Mouse (Mus musculus): Measurements from ENCODE around the gene 1700001J03Rik. TPM values are rescaled to one million over a fixed set of nuclear protein-coding genes. Genes with fewer than 3 reads are reported as not detected.
A peak's percentile ranks its signal among the peaks of the same experiment; 100 is the strongest.

The 1700001J03Rik gene
- polyA plus RNA-seq, 1 experiment from 2014 or later = not detected

DNA sequence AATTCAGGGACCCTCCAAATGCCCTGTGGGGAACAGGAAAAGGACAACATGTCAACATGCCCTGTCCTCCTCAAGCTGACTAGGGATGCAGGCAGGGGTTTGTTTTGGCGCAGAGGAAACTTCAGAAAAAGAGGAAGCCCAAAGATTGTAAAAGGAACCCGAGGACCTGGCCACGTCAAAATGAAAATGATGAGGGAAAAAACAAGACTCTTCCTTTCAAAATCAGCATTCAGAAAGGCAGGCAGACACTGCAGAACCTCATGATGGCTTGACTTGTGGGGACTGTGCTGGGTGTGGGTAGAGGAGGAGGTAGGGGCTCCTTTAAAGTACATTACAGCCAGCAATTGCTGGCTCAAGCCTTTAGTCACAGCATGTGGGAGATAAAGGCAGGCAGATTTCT is 34.6 kb downstream of the 1700001J03Rik start:
- Histone ChIP-seq H3K9ac (replicated peaks) (no peak overlapping the region), H3K4me1 (ENCODE audit: insufficient read depth) (no peaks in the 10 kb centered on the region), H3K27me3 (ENCODE audit: insufficient read depth, low read length) (no peaks in the 10 kb centered on the region), H3K27ac (ENCODE audit: low read depth) (no peak overlapping the region), H3K4me2 (ENCODE audit: low read depth, low read length) (no peak overlapping the region), H3K4me3 (ENCODE audit: low read depth, low read length) (no peak overlapping the region), H3K9me3 (ENCODE audit: low read length) (no peaks in the 10 kb centered on the region), H3K36me3 (replicated peaks; ENCODE audit: insufficient read depth, low read length) (no peaks in the 10 kb centered on the region)
- no peak for DNase-seq
- no peak for ATAC-seq
- TF ChIP-seq CTCF (IDR thresholded peaks at IDR 0.05; ENCODE audit: low read depth) = no peak
- no peak for TF ChIP-seq EP300 (IDR thresholded peaks at IDR 0.05; ENCODE audit: low read depth)
- WGBS (ENCODE audit: insufficient replicate concordance) = 61% methylated on average over 3 of the region's 3 CpGs

DNA sequence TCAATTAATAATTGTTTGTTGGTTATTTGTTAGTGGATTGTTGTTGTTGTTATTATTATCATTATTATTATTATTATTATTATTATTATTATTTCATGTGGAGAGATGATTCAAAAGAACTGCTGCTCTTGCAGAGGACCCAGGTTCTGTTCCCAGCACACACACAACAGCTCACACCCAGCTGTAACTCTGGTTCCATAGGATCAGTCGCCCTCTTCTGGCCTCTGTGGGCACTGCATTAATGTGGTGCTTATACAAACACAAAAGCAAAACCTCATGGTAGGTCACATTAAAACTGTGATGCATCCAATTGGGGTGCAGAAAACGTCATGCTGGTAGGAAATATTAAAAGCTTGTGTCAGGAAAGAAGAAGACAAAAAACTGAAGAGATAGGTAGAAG is 37.2 kb downstream of the 1700001J03Rik start:
- H3K9me3 ChIP-seq (ENCODE audit: low read length) = no peaks in the 10 kb centered on the region

More for the DNA sequence above, 37.2 kb downstream of the 1700001J03Rik start:
- Histone ChIP-seq H3K27me3 (ENCODE audit: insufficient read depth, low read length) (no peaks in the 10 kb centered on the region), H3K36me3 (replicated peaks; ENCODE audit: insufficient read depth, low read length) (no peaks in the 10 kb centered on the region), H3K27ac (ENCODE audit: low read depth) (no peak overlapping the region), H3K4me3 (ENCODE audit: low read depth, low read length) (no peak overlapping the region), H3K4me2 (ENCODE audit: low read depth, low read length) (no peak overlapping the region), H3K4me1 (ENCODE audit: insufficient read depth) (no peaks in the 10 kb centered on the region), H3K9ac (replicated peaks) (no peak overlapping the region)
- ATAC-seq (no peak), DNase-seq (no peak)
- TF ChIP-seq CTCF (IDR thresholded peaks at IDR 0.05; ENCODE audit: low read depth) = peak; percentile 26; the same call in 1 of the 2 replicates
- no peak for TF ChIP-seq EP300 (IDR thresholded peaks at IDR 0.05; ENCODE audit: low read depth)
- WGBS (ENCODE audit: insufficient replicate concordance) = 37% methylated on average over 2 of the region's 2 CpGs

Other genes starting within 250 kb of the 1700001J03Rik start
- 281 and 351 TPM in 2 replicates for gene Cyp3a25, start 175.7 kb downstream of the 1700001J03Rik start, polyA plus RNA-seq (2015; fragmentation: Nextera tagmentation; extraction: Ambion mirVana)
- 19.2 and 31.0 TPM in 2 replicates for gene Cyp3a59, start 106.0 kb downstream of the 1700001J03Rik start, polyA plus RNA-seq (2015; fragmentation: Nextera tagmentation; extraction: Ambion mirVana)
- not detected in 2 replicates for gene Gm5565, start 24.8 kb downstream of the 1700001J03Rik start, polyA plus RNA-seq (2015; fragmentation: Nextera tagmentation; extraction: Ambion mirVana)
- not detected in 2 replicates for gene Gm6309, start 14.6 kb downstream of the 1700001J03Rik start, polyA plus RNA-seq (2015; fragmentation: Nextera tagmentation; extraction: Ambion mirVana)
- 21.4 and 21.9 TPM in 2 replicates for gene Rnf6, start 36.3 kb upstream of the 1700001J03Rik start, polyA plus RNA-seq (2015; fragmentation: Nextera tagmentation; extraction: Ambion mirVana)
- gene Cdk8, start 45.9 kb upstream of the 1700001J03Rik start, polyA plus RNA-seq (2015; fragmentation: Nextera tagmentation; extraction: Ambion mirVana) = 11.4 and 12.0 TPM in 2 replicates
- not detected in 2 replicates for gene Wasf3, start 199.7 kb upstream of the 1700001J03Rik start, polyA plus RNA-seq (2015; fragmentation: Nextera tagmentation; extraction: Ambion mirVana)

All from liver, postnatal 0 days (tissue).